Mouse (Mus musculus): ENCODE measurements around the gene Slc4a8. TPM values are rescaled to one million over a fixed set of nuclear protein-coding genes. Genes with fewer than 3 reads are reported as not detected.

Gene Slc4a8
- 10 to 100 TPM; 60.5 to 73.8 (median 69.8) TPM for total RNA-seq (2022)

- DNase-seq (ENCODE audit: low spot score in 2 of 2), result peak; percentile 79 to 93
Observed at GRCm38 (mm10) chr15:100761419-100762185, at the start of gene Slc4a8. TSS of gene Slc4a8 (plus strand) at chr15:100761747.

- DNase-seq (ENCODE audit: low spot score in 2 of 2), result no peak
Observed at GRCm38 (mm10) chr15:100714470-100714869, 47.1 kb upstream of the Slc4a8 start.

GRCm38 (mm10) chr15:100715399-100715993 is 46.1 kb upstream of the Slc4a8 start:
- DNase-seq (ENCODE audit: low spot score in 2 of 2), result no peak

- no peak for DNase-seq (ENCODE audit: low spot score in 2 of 2)
Observed at GRCm38 (mm10) chr15:100717933-100718332, 43.6 kb upstream of the Slc4a8 start.

- no peak for DNase-seq (ENCODE audit: low spot score in 2 of 2)
Observed at GRCm38 (mm10) chr15:100718572-100718971, 43.0 kb upstream of the Slc4a8 start.

- DNase-seq (ENCODE audit: low spot score in 2 of 2), result no peak
Observed at GRCm38 (mm10) chr15:100719217-100719616, 42.3 kb upstream of the Slc4a8 start.

- DNase-seq (ENCODE audit: low spot score in 2 of 2), result no peak
Observed at GRCm38 (mm10) chr15:100720066-100720465, 41.5 kb upstream of the Slc4a8 start.

GRCm38 (mm10) chr15:100721445-100721844 is 40.1 kb upstream of the Slc4a8 start:
- no peak for DNase-seq (ENCODE audit: low spot score in 2 of 2)

- no peak for DNase-seq (ENCODE audit: low spot score in 2 of 2)
Observed at GRCm38 (mm10) chr15:100722026-100722425, 39.5 kb upstream of the Slc4a8 start.

- DNase-seq (ENCODE audit: low spot score in 2 of 2), result no peak
Observed at GRCm38 (mm10) chr15:100722564-100722963, 39.0 kb upstream of the Slc4a8 start.

- DNase-seq (ENCODE audit: low spot score in 2 of 2), result no peak
Observed at GRCm38 (mm10) chr15:100723505-100723904, 38.0 kb upstream of the Slc4a8 start.

GRCm38 (mm10) chr15:100726721-100727120 is 34.8 kb upstream of the Slc4a8 start:
- no peak for DNase-seq (ENCODE audit: low spot score in 2 of 2)

- DNase-seq (ENCODE audit: low spot score in 2 of 2), result no peak
Observed at GRCm38 (mm10) chr15:100727834-100728233, 33.7 kb upstream of the Slc4a8 start.

GRCm38 (mm10) chr15:100728586-100728985 is 33.0 kb upstream of the Slc4a8 start:
- DNase-seq (ENCODE audit: low spot score in 2 of 2), result no peak

GRCm38 (mm10) chr15:100729281-100729985 is 32.1 kb upstream of the Slc4a8 start, which contains the start of gene Galnt6:
TSS of gene Galnt6 (minus strand) at chr15:100729376.
- no peak for DNase-seq (ENCODE audit: low spot score in 2 of 2)

GRCm38 (mm10) chr15:100731081-100731480 is 30.5 kb upstream of the Slc4a8 start:
- DNase-seq (ENCODE audit: low spot score in 2 of 2), result no peak

- DNase-seq (ENCODE audit: low spot score in 2 of 2), result no peak
Observed at GRCm38 (mm10) chr15:100732580-100732979, 29.0 kb upstream of the Slc4a8 start.

GRCm38 (mm10) chr15:100735095-100735952 is 26.2 kb upstream of the Slc4a8 start:
- DNase-seq (ENCODE audit: low spot score in 2 of 2), result no peak

GRCm38 (mm10) chr15:100735953-100736300 is 25.6 kb upstream of the Slc4a8 start:
- DNase-seq (ENCODE audit: low spot score in 2 of 2), result no peak

- no peak for DNase-seq (ENCODE audit: low spot score in 2 of 2)
Observed at GRCm38 (mm10) chr15:100737667-100738066, 23.9 kb upstream of the Slc4a8 start.

GRCm38 (mm10) chr15:100738351-100738781 is 23.2 kb upstream of the Slc4a8 start:
- no peak for DNase-seq (ENCODE audit: low spot score in 2 of 2)

Measured in left cerebral cortex, adult 8-10 months (tissue).